Mouse (Mus musculus) liver, embryonic 14.5 days (tissue): ENCODE results near the gene Man2a1. TPM values are rescaled to one million over a fixed set of nuclear protein-coding genes. Genes with fewer than 3 reads are reported as not detected.

Source experiments
- ATAC-seq: fragments of 200-750 bp; cut with Nextera tagmentation; 2 replicates; pipeline ENCODE4 v1.8.0; 2017; ENCODE audit warnings: moderate number of reproducible peaks, mild to moderate bottlenecking, moderate library complexity; ENCODE audit not compliant: insufficient read depth
- DNase-seq, 3 experiments: peaks; one replicate each; pipeline ENCODE4 v3.0.0-alpha.2; 2012 to 2013; ENCODE audit warnings: low read depth in 3 of 3, low spot score in 3 of 3
- H3K27ac ChIP-seq: fragments of 300-500 bp; sonication (generic); 2 replicates; pipeline ENCODE4 v1.5.1; 2014; ENCODE audit warnings: moderate library complexity, mild to moderate bottlenecking, control low read depth, inconsistent platforms
- H3K27me3 ChIP-seq: fragments of 300-500 bp; sonication (generic); 2 replicates; pipeline ENCODE4 v1.6.1; 2014; ENCODE audit warnings: mild to moderate bottlenecking, low read length, moderate library complexity; ENCODE audit not compliant: control insufficient read depth, insufficient read depth
- H3K36me3 ChIP-seq: fragments of 300-500 bp; sonication (generic); replicated peaks from 2 replicates; pipeline ENCODE4 v1.6.1; 2014; ENCODE audit warnings: low read depth; ENCODE audit not compliant: control insufficient read depth, insufficient read depth
- H3K4me1 ChIP-seq, 2 experiments: fragments of 200-500 bp in 1 of 2; fragments of 300-500 bp in 1 of 2; sonication (generic) in 1 of 2; replicated peaks; 2 replicates each; pipeline ENCODE4 v1.6.1; 2012 to 2014; ENCODE audit warnings: antibody characterized with exemption in 1 of 2, inconsistent platforms in 1 of 2, low read length in 1 of 2; ENCODE audit not compliant: control insufficient read depth in 2 of 2, insufficient read depth in 2 of 2
- H3K4me2 ChIP-seq: fragments of 300-500 bp; sonication (generic); 2 replicates; pipeline ENCODE4 v1.6.1; 2014; ENCODE audit warnings: low read depth, mild to moderate bottlenecking, control low read depth, moderate library complexity
- H3K4me3 ChIP-seq, 2 experiments: fragments of 200-500 bp in 1 of 2; fragments of 300-500 bp in 1 of 2; sonication (generic) in 1 of 2; 2 replicates each; pipeline ENCODE4 v1.5.1; 2012 to 2014; ENCODE audit warnings: low read depth in 2 of 2, low read length in 2 of 2, mild to moderate bottlenecking in 2 of 2, control low read depth in 1 of 2, inconsistent platforms in 1 of 2, moderate library complexity in 1 of 2; ENCODE audit not compliant: insufficient read depth in 1 of 2
- H3K9ac ChIP-seq: fragments of 300-500 bp; sonication (generic); replicated peaks from 2 replicates; pipeline ENCODE4 v1.6.1; 2014; ENCODE audit warnings: mild to moderate bottlenecking, control low read depth, moderate library complexity
- H3K9me3 ChIP-seq: fragments of 300-500 bp; sonication (generic); 2 replicates; pipeline ENCODE4 v1.6.1; 2016; ENCODE audit warnings: low read length, mixed read lengths; ENCODE audit not compliant: control insufficient read depth
- CTCF ChIP-seq: IDR thresholded peaks from 2 replicates; pipeline ENCODE4 v1.5.1; 2016; ENCODE audit warnings: antibody characterized with exemption, low read depth, control low read depth
- EP300 ChIP-seq: IDR thresholded peaks from 2 replicates; pipeline ENCODE4 v1.6.1; 2016; ENCODE audit warnings: antibody characterized with exemption, low read depth
- WGBS: fragments of 180-500 bp; shearing (Covaris S2); extraction: QIAGEN DNeasy Blood & Tissue Kit; methylation state at CpG from one replicate; pipeline ENCODE4 v1.1.7; 2014; ENCODE audit not compliant: insufficient replicate concordance; 5-methylcytosine and 5-hydroxymethylcytosine counted together
- polyA plus RNA-seq, 2 experiments: library from polyadenylated mRNA; depleted of rRNA in 1 of 2; stranded (reverse) in 1 of 2; unstranded in 1 of 2; fragments of >200 nt; fragmentation: Nextera tagmentation in 1 of 2; extraction: Ambion mirVana in 1 of 2; gene quantifications; 2 replicates each; pipeline versions ENCODE4 v1.2.1 to v1.2.3; 2012 to 2014

Man2a1 gene
- polyA plus RNA-seq, 2 experiments, result 3.2 to 9.1 TPM

DNA sequence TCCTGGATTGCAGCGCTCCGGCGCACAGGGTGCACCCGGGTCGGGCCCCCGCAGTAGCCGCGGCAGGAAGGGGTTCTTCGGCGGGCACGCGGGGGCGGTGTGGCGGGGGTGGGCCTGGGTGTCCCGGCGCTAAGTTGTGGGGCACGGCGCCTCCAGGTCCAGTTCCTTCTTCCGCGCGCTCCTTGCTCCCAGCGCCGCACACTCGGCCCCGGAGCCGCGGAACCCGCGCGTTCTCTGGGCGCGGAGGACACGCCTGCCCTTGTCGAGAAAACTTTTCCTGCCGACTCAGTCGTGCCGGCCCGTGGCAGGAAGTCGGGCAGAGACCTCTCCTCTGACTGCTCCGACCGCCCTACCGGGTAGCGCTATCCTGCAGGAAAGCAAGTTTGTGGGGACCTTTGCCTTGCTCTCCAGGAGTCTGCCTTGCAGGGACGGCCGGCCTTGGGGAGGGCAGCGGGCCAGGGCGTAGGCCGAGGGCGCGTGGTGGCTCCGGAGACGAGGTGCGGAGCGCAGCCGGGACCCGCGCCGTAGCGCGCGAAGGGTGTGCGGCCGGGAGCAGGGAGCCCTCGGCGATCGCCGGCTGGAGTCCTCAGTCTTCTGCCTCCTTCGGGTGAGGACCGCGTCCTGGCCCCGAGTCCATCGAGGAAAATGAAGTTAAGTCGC, 685 bp downstream of the Man2a1 start:
- DNase-seq, result no peak
- peaks cover 17 to 21% of the 10 kb centered on the region in 2 experiments for H3K4me1 ChIP-seq
- peak overlapping the region; percentile 88 for H3K4me2 ChIP-seq
- WGBS, result under 1% methylated on average over 71 of the region's 73 CpGs
- TF ChIP-seq CTCF (no peak), EP300 (no peak)
- no peak overlapping the region for H3K27ac ChIP-seq
- peak overlapping the region; percentile 62 to 78 for H3K4me3 ChIP-seq
- H3K9ac ChIP-seq, result peak overlapping the region; percentile 73
- no peaks in the 10 kb centered on the region; the same call in 1 of the 2 replicates for H3K27me3 ChIP-seq
- peak; percentile 13; the same call in 1 of the 2 replicates for ATAC-seq
- no peaks in the 10 kb centered on the region for H3K9me3 ChIP-seq
- no peaks in the 10 kb centered on the region for H3K36me3 ChIP-seq

GRCm38 (mm10) chr17:64601751-64602578, 1.4 kb downstream of the Man2a1 start:
- H3K9me3 ChIP-seq, result no peaks in the 10 kb centered on the region
- H3K27ac ChIP-seq, result no peak overlapping the region
- TF ChIP-seq EP300 (no peak), CTCF (peak; percentile 60)
- no peaks in the 10 kb centered on the region for H3K36me3 ChIP-seq
- H3K4me1 ChIP-seq, result peaks cover 19 to 21% of the 10 kb centered on the region in 2 experiments
- peak overlapping the region; percentile 62 to 78 for H3K4me3 ChIP-seq
- 0 out of 2 replicates have a peak, but pooled peaks have one; percentile 4 for ATAC-seq
- peak overlapping the region; percentile 73 for H3K9ac ChIP-seq
- no peak for DNase-seq
- WGBS, result 2% methylated on average over 44 of the region's 44 CpGs
- no peaks in the 10 kb centered on the region; the same call in 1 of the 2 replicates for H3K27me3 ChIP-seq
- H3K4me2 ChIP-seq, result peak overlapping the region; percentile 88

GRCm38 (mm10) chr17:64603134-64603533, 2.6 kb downstream of the Man2a1 start:
- DNase-seq, result no peak
- no peaks in the 10 kb centered on the region for H3K9me3 ChIP-seq
- no peak for TF ChIP-seq CTCF
- TF ChIP-seq EP300, result no peak
- no peak for ATAC-seq
- peak overlapping the region; percentile 88 for H3K4me2 ChIP-seq
- H3K9ac ChIP-seq, result no peak overlapping the region
- no peaks in the 10 kb centered on the region; the same call in 1 of the 2 replicates for H3K27me3 ChIP-seq
- no peaks in the 10 kb centered on the region for H3K36me3 ChIP-seq
- H3K27ac ChIP-seq, result no peak overlapping the region
- H3K4me1 ChIP-seq, result peaks cover 19 to 22% of the 10 kb centered on the region in 2 experiments
- H3K4me3 ChIP-seq, result peak overlapping the region in 1 of 2 experiments; percentile 78; a peak in 2 of 4 replicates
- 62% methylated on average over 9 of the region's 9 CpGs for WGBS

DNA sequence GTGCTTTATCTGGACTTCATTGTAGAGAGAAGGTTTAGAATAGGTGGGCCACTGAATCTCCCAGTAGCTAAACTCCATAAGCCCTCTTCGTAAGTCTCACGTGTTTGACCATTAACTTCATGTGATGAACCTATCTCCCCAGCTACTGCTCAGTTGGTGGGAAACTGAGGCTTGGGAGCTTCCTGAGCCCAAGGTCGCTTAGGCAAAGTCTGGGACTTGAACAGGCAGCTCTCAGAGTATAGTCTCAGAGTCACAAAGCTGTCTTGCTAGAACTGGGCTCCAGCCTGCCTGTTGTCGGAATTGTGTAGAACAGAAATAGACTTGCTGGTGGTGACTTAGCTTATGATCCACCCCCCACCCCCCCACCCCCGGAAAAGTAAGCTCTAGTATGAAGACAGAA, 3.0 kb downstream of the Man2a1 start:
- peaks cover 19 to 23% of the 10 kb centered on the region in 2 experiments for H3K4me1 ChIP-seq
- H3K9ac ChIP-seq, result no peak overlapping the region
- peak overlapping the region in 1 of 2 experiments; percentile 5; a peak in 1 of 4 replicates for H3K4me3 ChIP-seq
- no peaks in the 10 kb centered on the region for H3K36me3 ChIP-seq
- no peaks in the 10 kb centered on the region; the same call in 1 of the 2 replicates for H3K27me3 ChIP-seq
- no peak for DNase-seq
- 61% methylated on average over 5 of the region's 5 CpGs for WGBS
- peak overlapping the region; percentile 88 for H3K4me2 ChIP-seq
- H3K27ac ChIP-seq, result no peak overlapping the region
- H3K9me3 ChIP-seq, result no peaks in the 10 kb centered on the region
- no peak for ATAC-seq
- TF ChIP-seq CTCF (no peak), EP300 (no peak)

GRCm38 (mm10) chr17:64604163-64604562, 3.6 kb downstream of the Man2a1 start:
- no peak overlapping the region for H3K4me3 ChIP-seq
- ATAC-seq, result no peak

More at GRCm38 (mm10) chr17:64604163-64604562, 3.6 kb downstream of the Man2a1 start:
- H3K27me3 ChIP-seq, result no peaks in the 10 kb centered on the region; the same call in 1 of the 2 replicates
- H3K9me3 ChIP-seq, result no peaks in the 10 kb centered on the region
- DNase-seq, result no peak
- TF ChIP-seq CTCF (no peak), EP300 (no peak)
- no peak overlapping the region for H3K4me2 ChIP-seq
- 64% methylated on average over 5 of the region's 5 CpGs for WGBS
- H3K36me3 ChIP-seq, result no peaks in the 10 kb centered on the region
- no peak overlapping the region for H3K9ac ChIP-seq
- peaks cover 19 to 26% of the 10 kb centered on the region in 2 experiments for H3K4me1 ChIP-seq
- no peak overlapping the region for H3K27ac ChIP-seq
